Mouse (Mus musculus) adrenal gland, postnatal 14 days (tissue): ENCODE data around the gene Cldn7. TPM values are rescaled to one million over a fixed set of nuclear protein-coding genes. Genes with fewer than 3 reads are reported as not detected.

Experiments
- DNase-seq: peaks from one replicate; pipeline ENCODE4 v3.0.0; 2021; ENCODE audit warnings: mixed read lengths
- total RNA-seq: library from RNA; stranded (reverse); gene quantifications from 2 replicates; pipeline ENCODE4 v1.2.3, GENCODE M21; 2021

The Cldn7 gene
- total RNA-seq, 1 experiment from 2014 or later, result 1.1 TPM

GRCm38 (mm10) chr11:69933066-69933465 lies 31.5 kb upstream of the Cldn7 start:
- no peak for DNase-seq

GRCm38 (mm10) chr11:69934169-69934568 lies 30.4 kb upstream of the Cldn7 start:
- DNase-seq, result peak; percentile 98

- no peak for DNase-seq
Measured at GRCm38 (mm10) chr11:69934681-69935080, 29.9 kb upstream of the Cldn7 start.

DNA sequence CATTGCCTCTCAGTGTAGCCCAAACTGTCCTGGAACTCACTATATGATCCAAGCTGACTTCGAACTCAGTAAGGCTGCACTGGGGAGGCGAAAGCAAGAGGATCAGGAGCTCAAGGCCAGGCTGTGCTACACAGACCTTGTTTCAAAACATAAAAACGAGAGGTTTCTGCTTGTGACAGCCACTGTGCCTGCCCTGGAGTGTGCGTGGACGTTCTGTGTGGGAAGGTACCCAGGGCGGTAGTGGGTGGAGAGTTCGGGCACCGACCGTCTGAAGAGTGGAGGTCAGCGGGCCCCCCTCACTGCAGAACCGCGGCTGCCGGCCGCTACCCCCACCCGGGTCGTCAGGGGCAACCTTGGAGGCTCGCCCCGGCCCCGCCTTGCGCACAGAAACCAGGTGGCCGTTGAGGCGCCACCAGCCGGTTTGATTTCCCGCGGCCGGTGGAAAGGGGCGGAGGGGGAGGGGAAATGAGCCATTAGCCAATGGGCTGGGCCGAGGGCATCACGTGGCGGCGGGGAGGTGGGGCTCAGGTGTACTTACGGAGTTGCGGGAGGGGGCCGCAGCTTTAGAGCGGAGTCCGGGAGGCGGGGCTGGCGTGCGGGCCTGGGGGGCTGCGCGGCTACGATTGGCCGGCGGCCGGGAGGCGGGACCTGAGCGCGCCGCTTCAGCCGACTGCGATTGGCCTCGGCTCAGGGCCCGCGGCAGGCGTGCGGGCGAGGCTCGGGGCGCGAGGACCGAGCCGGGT lies 29.3 kb upstream of the Cldn7 start, which contains the start of gene Ybx2:
Gene Ybx2, plus strand, starts transcription at position 660 of the 743 bp plus-strand sequence.
- DNase-seq, result peak; percentile 94

DNA sequence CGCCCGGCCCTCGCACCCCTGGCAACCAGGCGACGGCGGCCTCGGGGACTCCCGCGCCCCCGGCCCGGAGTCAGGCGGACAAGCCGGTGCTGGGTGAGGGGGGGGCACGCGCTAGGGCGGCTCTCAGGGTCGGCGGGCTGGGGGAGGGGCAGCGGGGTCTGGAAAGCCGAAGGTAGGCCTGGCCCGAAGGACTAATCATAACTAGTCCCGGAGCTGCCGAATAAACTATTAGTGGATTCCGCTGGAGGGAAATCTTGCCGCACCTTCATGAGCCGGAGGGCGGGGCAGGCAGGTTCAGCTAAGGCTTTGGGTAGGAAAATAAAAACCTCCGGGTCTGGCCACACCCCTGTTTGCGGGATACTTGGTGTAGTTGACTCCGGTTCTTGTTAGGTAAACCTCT lies 28.4 kb upstream of the Cldn7 start:
- peak; percentile 55 for DNase-seq

DNA sequence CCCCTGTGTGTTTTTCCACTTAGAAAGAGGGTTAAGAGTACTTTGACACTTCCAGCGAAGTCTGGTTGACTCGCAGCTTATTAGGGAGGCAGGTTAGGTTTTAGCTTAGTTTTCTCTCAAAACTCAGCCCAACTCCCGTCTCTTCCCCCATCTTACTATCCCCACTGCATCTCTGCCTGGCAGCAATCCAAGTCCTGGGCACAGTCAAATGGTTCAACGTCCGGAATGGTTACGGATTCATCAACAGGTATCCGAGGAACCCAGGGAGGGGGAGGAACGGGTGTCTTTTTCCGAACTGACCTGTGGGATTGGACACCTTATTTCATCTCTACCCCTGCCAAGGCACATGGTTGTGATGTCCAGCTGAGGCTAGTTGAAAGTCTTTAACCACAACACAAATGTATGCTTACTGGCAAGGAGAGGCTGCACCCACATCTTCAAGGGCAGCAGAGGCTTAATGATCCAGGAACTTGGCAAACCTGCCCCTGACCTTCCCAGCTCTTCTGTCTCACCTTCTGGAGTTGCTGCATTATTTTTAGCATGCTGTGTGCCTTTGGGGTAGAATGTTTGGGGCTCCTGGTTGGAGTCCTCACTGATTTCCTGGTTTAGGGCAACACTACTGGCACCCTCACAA lies 27.7 kb upstream of the Cldn7 start:
- DNase-seq, result no peak

DNA sequence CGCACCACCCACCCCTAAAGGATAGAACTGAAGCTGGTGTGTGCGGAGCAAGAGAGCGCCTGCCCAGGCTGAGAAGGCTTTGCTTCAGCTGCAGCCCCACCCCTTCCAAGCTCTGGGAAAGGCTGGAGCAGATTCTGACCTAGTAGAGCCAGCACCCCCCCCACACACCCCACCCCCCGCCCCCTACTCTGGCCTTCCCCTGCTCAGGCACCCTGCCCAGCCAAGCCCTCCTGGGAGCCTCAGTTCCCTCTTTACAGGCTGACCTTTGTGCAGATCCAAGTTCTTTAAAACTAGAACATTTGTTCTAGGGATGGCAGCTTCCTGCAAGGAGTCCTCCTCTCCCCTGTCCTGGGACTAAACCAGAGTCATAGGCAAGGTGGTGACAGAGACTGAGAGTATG lies 27.2 kb upstream of the Cldn7 start:
- DNase-seq, result peak; percentile 81

DNA sequence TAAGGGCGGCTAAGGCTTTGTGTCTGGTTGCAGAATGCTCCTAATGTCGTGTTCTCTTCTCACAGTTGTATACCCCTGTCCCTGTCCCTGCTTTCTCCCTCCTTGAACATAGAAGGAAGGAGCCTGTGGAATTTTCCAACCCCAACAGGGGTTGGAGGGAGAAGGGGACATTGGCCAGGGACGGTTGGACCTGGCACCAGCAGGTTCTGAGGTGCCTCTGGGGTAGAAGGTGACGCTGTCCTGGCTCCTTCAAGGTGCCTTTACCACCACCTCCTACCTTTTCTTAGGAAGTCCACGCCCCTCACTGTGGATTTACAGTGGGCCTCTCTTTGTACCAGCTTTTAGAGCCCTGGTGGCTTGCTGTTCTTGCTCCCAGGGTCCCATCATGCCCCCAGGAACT lies 26.7 kb upstream of the Cldn7 start:
- DNase-seq, result peak; percentile 14

- DNase-seq, result peak; percentile 17
Measured at GRCm38 (mm10) chr11:69938401-69938979, 26.1 kb upstream of the Cldn7 start.

GRCm38 (mm10) chr11:69939181-69939580 lies 25.4 kb upstream of the Cldn7 start:
- peak; percentile 46 for DNase-seq

- no peak for DNase-seq
Measured at GRCm38 (mm10) chr11:69939731-69940130, 24.8 kb upstream of the Cldn7 start.

GRCm38 (mm10) chr11:69940962-69941361 lies 23.6 kb upstream of the Cldn7 start:
- no peak for DNase-seq

DNA sequence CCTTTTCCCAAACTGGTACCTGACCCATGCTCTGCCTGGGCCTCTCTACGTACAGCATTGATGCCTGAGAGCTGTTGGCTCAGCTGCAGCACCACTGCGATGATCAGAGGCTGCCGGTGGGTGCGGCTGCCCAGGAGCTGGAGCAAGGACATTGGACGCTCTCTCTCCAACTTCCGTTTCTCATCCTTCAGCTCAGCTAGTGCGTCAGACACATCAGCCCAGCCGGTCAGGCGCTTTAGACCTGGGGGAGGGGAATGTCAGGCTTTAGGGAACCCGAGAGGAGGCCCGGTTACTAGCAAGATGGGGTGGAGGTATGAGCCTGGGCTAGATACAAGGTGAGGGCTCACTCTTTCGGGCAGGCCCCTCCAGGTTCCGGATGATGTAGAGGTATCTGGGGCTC lies 19.4 kb upstream of the Cldn7 start:
- peak; percentile 81 for DNase-seq

DNA sequence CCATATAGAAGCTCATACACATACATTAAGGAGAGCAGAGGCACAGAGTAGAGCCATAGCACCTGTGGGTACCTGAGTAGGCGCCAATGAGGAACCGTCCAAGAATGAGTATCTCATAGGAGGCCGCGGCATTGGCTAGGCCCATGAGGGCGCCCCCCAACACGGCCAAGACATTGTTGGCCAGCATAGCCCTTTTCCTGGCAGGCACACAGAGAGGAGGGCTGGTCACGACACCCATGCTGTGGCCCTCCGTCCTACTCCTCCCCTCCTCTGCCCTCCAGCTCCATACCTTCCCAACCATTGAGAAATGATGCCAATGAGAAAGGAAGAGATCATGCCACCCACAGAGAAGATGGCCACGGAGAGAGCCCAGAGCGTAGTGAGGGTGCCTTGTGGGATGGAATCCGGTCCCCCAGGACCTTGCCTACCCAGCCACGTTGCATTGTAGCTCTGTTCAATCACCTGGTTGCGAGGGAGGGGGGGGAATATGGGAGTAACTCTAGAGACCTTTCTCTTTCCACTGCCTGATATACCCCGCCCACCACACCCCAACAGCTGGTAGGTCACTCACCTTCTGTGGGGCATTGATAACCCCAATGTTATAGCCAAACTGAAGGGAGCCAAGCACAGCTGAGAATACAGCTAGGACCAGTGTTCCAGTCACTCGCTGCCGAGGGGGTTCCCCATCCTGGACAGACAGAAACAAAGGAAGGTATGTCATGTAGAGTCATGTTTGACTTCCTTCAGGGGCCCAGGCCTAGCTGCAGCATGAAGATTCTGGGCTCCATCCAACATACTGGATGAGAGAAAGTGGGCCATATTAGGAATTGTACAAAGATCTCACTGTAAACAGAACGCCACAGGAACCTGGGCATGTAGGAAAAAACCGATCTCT lies 18.3 kb upstream of the Cldn7 start:
- DNase-seq, result peak; percentile 9

- peak; percentile 86 for DNase-seq
Measured at GRCm38 (mm10) chr11:69947337-69948065, 17.1 kb upstream of the Cldn7 start.

DNA sequence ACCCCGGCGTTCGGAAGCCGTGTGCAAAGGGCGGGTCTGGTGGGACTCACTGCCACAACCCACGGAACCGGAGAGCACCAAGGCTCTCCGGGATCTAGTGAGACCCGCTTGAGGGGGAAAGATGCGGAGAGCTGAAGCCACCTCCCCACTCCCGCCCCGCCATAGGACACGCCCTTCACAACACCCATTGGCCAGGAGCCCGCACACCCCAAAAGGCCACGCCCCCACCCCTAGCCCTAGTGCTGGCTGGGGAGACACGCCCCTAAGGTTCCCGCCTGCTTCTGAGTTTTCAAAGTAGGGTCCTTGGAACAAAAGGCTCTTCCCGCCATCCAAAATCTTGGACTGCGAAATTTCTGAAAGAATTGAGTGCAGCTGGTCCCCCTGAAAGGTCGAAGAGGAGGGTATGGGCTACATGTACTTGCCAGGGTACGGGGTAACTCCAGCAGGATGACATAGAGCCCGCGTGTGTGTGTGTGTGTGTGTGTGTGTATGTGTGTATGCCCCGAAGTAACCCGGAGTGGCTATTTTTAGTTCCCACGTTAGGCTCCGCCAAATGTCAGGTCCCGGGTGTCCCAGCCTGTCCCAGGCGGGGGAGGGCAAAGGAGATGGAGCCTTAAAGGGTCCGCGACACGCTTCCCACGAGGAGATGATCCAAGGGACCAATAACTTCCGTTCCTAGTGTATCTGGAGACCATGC lies 16.4 kb upstream of the Cldn7 start, which contains the start of gene Slc2a4:
Gene Slc2a4, minus strand, starts transcription at position 123 of the 697 bp plus-strand sequence.
- DNase-seq, result peak; percentile 98

DNA sequence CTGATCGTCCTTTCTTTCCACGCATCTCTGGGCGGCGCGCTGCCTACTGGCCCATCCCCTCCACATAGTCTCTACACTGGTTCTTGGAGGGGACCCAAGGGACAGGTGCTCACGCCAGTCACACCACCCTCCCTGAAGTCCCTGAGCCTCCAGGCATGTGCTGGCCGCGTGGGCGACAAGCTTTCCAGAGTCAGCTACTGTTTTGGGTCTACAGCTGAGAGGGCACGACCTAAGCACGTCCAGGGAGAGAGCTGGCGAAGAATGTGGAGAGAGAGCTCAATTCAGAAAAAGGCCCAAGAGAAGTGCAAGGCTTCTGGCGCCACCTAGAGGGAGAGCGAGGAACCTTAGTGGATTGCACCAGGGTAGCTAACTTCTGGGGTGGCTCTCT lies 15.8 kb upstream of the Cldn7 start:
- peak; percentile 93 for DNase-seq

DNA sequence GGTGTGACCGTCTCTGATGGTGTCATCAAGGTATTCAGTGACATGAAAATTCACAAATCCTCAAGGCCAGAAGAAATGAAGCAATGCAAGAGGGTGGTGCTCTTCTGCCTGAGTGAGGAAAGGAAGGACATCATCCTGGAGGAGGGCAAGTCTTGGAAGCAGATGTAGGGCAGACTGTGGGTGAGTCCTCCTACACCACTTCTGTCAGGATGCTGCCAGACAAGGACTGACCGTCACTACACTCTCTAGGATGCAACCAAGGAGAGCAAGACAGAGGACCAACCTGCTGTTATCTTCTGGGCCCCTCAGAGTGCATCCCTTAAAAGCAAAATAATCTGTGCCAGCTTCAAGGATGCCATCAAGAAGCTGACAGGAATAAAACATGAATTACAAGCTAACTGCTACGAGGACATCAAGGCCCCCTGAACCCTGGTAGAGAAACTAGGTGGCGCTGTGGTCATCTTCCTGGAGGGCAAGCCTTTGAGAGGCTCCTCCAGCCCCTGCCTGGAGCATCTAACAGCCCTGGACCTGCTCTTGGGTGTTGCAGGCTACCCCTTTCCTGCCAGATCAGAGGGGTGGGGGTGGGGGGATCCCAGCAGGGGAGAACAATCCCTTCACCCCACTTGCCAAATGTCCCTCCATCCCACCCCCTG lies 13.6 kb upstream of the Cldn7 start:
- peak; percentile 54 for DNase-seq

GRCm38 (mm10) chr11:69952274-69952673 lies 12.3 kb upstream of the Cldn7 start:
- DNase-seq, result no peak

DNA sequence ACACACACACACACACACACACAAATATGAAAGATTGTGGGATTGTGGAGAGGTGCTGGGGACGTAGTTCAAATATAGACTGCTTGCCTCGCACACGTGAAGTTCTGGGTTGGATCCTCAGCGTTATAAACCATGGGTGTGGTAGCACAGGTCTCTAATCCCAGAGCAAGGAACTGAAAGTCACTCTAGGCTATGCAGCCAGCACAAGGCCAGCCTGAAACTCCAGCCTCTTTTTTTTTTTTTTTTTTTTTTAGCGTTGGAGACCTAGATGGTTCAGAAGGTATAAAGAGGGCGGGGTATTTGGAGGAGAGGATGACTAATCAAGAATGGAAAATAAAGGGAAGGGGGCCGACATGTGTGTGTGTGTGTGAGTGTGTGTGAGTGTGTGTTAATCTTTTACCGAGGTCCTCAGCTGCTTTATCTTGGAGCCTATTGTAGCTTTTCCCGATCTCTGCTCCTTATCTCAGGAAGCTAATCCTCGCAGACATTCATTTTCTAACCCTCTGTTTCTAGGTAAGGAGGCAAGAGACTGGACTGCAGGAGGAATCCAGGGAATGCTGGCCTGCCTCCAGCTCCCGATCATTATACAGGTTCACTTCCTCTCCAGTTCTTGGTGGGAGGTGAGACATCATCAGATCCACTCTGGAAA lies 11.2 kb upstream of the Cldn7 start:
- DNase-seq, result no peak
